Comparison of ENCODE assay signal across 8 mouse cellular contexts in genomic region chr9:64812475-64812860, GRCm38 (mm10). TPM values are rescaled to one million over a fixed set of nuclear protein-coding genes. Genes with fewer than 3 reads are reported as not detected.
DNase-seq lines count a peak whose midpoint lies in the region; ATAC-seq and TF ChIP-seq lines count a peak whose summit lies in the region.

No protein-coding gene starts in this region.

- peak overlapping the region; percentile 68 for H3K4me2 ChIP-seq in heart, embryonic 11.5 days

- DNase-seq in heart, adult 9 months (ENCODE audit: low spot score in 2 of 2), result no peak
- no peak for DNase-seq in hindbrain, embryonic 10.5 days (ENCODE audit: low spot score)
- no peak for DNase-seq in midbrain, embryonic 10.5 days (ENCODE audit: low spot score)
- DNase-seq in urinary bladder, adult 2 months (ENCODE audit: low spot score), result no peak
- DNase-seq in layer of hippocampus, postnatal 14 days (ENCODE audit: low spot score in 2 of 2), result no peak
- no peak for DNase-seq in cerebellum, postnatal 14 days

- no peaks in the 10 kb centered on the region for H3K36me3 ChIP-seq in heart, embryonic 11.5 days (ENCODE audit: control insufficient read depth, insufficient read depth, low read length)
- no peaks in the 10 kb centered on the region for H3K36me3 ChIP-seq in E14TG2a.4 (ENCODE audit: insufficient read depth, low read length)
- no peaks in the 10 kb centered on the region for H3K36me3 ChIP-seq in hindbrain, embryonic 10.5 days
- H3K36me3 ChIP-seq in midbrain, embryonic 10.5 days, result no peaks in the 10 kb centered on the region

- H3K9ac ChIP-seq in heart, embryonic 11.5 days (ENCODE audit: low read depth, low read length), result peak overlapping the region; percentile 81

- ATAC-seq in heart, embryonic 11.5 days (replicated peaks; ENCODE audit: insufficient number of reproducible peaks, low FRiP score, low TSS enrichment), result no peak

- H3K27ac ChIP-seq in heart, embryonic 11.5 days (ENCODE audit: low read depth, low read length), result no peak overlapping the region
- peak overlapping the region; percentile 92 for H3K27ac ChIP-seq in hindbrain, embryonic 10.5 days
- H3K27ac ChIP-seq in midbrain, embryonic 10.5 days (replicated peaks), result peak overlapping the region; percentile 93

- 25% methylated on average over 1 of the region's 1 CpGs for WGBS in heart, embryonic 11.5 days (ENCODE audit: insufficient replicate concordance)
- 29% methylated on average over 1 of the region's 1 CpGs for WGBS in hindbrain, embryonic 10.5 days
- WGBS in midbrain, embryonic 10.5 days, result 24% methylated on average over 1 of the region's 1 CpGs

- no peak for TF ChIP-seq CTCF in E14TG2a.4 (conservative IDR thresholded peaks at IDR 0.05; ENCODE audit: low read length)

- H3K4me1 ChIP-seq in heart, embryonic 11.5 days (ENCODE audit: control insufficient read depth, insufficient read depth, low read length), result peaks cover 5% of the 10 kb centered on the region
- H3K4me1 ChIP-seq in E14TG2a.4 (replicated peaks; ENCODE audit: low read depth, low read length), result peaks cover 12% of the 10 kb centered on the region
- H3K4me1 ChIP-seq in hindbrain, embryonic 10.5 days (replicated peaks), result peaks cover 20% of the 10 kb centered on the region
- H3K4me1 ChIP-seq in midbrain, embryonic 10.5 days, result peaks cover 22% of the 10 kb centered on the region

- no peaks in the 10 kb centered on the region for H3K9me3 ChIP-seq in heart, embryonic 11.5 days (replicated peaks; ENCODE audit: control insufficient read depth, low read length)
- no peaks in the 10 kb centered on the region for H3K9me3 ChIP-seq in E14TG2a.4 (ENCODE audit: low read length)
- H3K9me3 ChIP-seq in hindbrain, embryonic 10.5 days, result no peaks in the 10 kb centered on the region
- H3K9me3 ChIP-seq in midbrain, embryonic 10.5 days (replicated peaks), result no peaks in the 10 kb centered on the region

- no peaks in the 10 kb centered on the region for H3K27me3 ChIP-seq in heart, embryonic 11.5 days (ENCODE audit: control insufficient read depth, insufficient read depth, low read length)
- H3K27me3 ChIP-seq in E14TG2a.4 (ENCODE audit: insufficient read depth, low read length), result peaks cover 4% of the 10 kb centered on the region; the same call in 1 of the 2 replicates
- no peaks in the 10 kb centered on the region for H3K27me3 ChIP-seq in hindbrain, embryonic 10.5 days (ENCODE audit: insufficient read depth, poor library complexity, severe bottlenecking)
- no peaks in the 10 kb centered on the region for H3K27me3 ChIP-seq in midbrain, embryonic 10.5 days (ENCODE audit: low read depth, poor library complexity, severe bottlenecking)

- H3K4me3 ChIP-seq in heart, embryonic 11.5 days (ENCODE audit: low read depth, low read length), result peak overlapping the region; percentile 89
- peak overlapping the region; percentile 95; the same call in 1 of the 2 replicates for H3K4me3 ChIP-seq in E14TG2a.4 (replicated peaks; ENCODE audit: low read length)
- H3K4me3 ChIP-seq in hindbrain, embryonic 10.5 days, result peak overlapping the region; percentile 85
- H3K4me3 ChIP-seq in midbrain, embryonic 10.5 days, result peak overlapping the region; percentile 92

RNA-seq across cellular contexts. Expression of gene Dennd4a, which starts 1.3 kb away (rescaled TPM):
- 7.1 and 8.4 TPM in 2 replicates for polyA plus RNA-seq in heart, embryonic 11.5 days (2014; fragmentation: Nextera tagmentation; extraction: Ambion mirVana)
- polyA plus RNA-seq in hindbrain, embryonic 10.5 days (2016; fragmentation: Nextera tagmentation; extraction: Ambion mirVana), result 8.0 and 8.8 TPM in 2 replicates
- polyA plus RNA-seq in midbrain, embryonic 10.5 days (2016; fragmentation: Nextera tagmentation; extraction: Ambion mirVana), result 6.7 and 8.1 TPM in 2 replicates
- polyA plus RNA-seq in urinary bladder, adult 2 months (2012; rRNA removed), result 10.5 and 10.8 TPM in 2 replicates
- 10 to 100 TPM; 48.7 to 52.2 TPM for total RNA-seq in layer of hippocampus, postnatal 14 days (2021)
